Mouse (Mus musculus): Measurements from ENCODE around the gene Fbxw5. TPM values are rescaled to one million over a fixed set of nuclear protein-coding genes. Genes with fewer than 3 reads are reported as not detected.
"Not testable (repeated sequence)": the region's sequence is repeated elsewhere in the genome, so short reads cannot be mapped to it uniquely, and the experiment has no call there.

The Fbxw5 gene
- polyA plus RNA-seq, 1 experiment from 2014 or later = 151 TPM

- 93% methylated on average over 10 of the region's 10 CpGs for WGBS
Measured at GRCm38 (mm10) chr2:25541644-25542367, 41.3 kb downstream of the Fbxw5 start.

DNA sequence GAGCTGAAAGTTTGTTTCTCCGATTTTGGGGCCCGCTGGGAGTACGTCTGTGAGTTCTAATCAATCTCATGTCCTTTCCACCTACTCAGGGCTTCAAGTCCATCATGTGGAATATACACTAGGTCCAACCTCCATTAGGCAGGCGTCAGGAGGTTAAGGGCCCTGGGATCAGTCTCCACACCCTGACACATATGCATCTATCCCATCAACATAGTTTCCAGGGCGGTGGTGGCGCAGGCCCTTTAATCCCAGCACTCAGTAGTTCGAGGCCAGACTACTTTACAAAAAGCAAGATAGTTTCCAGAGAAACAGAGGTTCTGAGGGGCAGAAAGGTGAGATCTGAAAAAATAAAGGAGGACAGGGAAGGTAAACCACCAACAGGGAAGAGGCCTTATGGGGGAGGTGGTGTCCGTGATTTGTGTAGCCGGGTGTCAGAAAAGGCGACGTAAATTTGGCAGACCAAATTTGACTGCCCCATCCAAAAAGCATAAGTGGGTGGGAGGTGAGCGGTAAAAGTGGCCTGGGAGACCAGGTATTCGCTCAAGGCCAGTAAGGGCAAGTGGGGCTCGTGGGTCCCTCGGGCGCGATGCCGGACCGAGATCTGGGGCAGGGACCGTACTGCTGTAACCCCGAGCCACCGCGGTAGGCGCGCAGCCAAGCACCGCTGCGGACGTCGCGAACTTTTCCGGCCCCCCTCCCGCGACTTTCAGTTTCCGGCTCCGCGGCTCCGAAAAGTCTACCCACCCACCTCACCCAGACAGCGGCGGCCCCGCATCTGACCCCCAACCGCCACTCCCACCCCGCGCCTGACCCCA, 45.7 kb downstream of the Fbxw5 start:
- Histone ChIP-seq H3K4me2 (peak overlapping the region; percentile 70), H3K9ac (peak overlapping the region; percentile 49), H3K4me1 (peaks cover 11% of the 10 kb centered on the region), H3K27ac (0 out of 2 replicates have a peak overlapping the region, but pooled peaks have one; percentile 59), H3K9me3 (no peaks in the 10 kb centered on the region), H3K27me3 (replicated peaks) (no peaks in the 10 kb centered on the region), H3K4me3 (peak overlapping the region; percentile 67), H3K36me3 (replicated peaks) (no peaks in the 10 kb centered on the region)
- peak; percentile 72 for ATAC-seq (replicated peaks)
- WGBS = 7% methylated on average over 43 of the region's 43 CpGs

More at GRCm38 (mm10) chr2:25541644-25542367, 41.3 kb downstream of the Fbxw5 start:
- no peaks in the 10 kb centered on the region for H3K27me3 ChIP-seq (replicated peaks)
- no peak overlapping the region for H3K4me3 ChIP-seq
- 0 out of 2 replicates have a peak, but pooled peaks cover 3% of the 10 kb centered on the region for H3K36me3 ChIP-seq (replicated peaks)
- H3K4me2 ChIP-seq = no peak overlapping the region
- no peak overlapping the region for H3K9ac ChIP-seq
- no peak overlapping the region for H3K27ac ChIP-seq
- ATAC-seq (replicated peaks) = no peak
- H3K4me1 ChIP-seq = peaks cover 7% of the 10 kb centered on the region
- H3K9me3 ChIP-seq = no peaks in the 10 kb centered on the region

DNA sequence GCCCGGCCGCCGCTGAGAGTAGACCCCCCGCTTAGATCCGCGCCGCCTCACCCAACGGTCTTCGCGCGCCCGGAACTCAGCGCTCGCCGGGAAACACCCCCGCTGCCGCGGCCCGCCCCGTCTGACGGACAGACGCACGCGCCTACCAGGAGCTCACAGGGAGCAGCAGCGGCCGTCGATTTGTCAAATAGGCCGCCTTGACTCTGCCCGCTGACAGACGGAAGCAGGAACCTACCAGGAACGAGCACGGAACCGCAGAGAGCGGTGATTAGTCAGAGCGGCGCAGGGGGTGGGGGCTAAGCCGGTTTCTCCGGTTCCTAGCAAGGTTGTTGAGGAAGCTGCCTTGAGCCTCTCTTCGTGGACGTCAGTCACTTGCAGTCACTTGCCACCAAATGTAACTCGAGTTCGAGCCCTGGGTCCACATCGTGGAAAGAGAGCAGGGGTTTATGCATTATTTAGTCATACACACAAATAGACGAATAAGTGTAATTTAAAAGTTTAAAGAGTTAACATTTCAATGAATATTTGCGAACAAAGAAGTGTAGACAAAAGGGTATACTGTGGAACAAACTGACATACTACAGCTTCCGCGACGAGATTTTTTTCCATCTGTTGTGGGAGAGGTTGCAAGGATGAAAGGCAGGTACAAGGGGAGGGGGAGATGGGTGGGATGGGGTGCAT, 46.4 kb downstream of the Fbxw5 start, which contains the start of gene Traf2:
Gene Traf2, minus strand, starts transcription at position 130 of the 681 bp plus-strand sequence.
- Histone ChIP-seq H3K9me3 (no peaks in the 10 kb centered on the region), H3K27me3 (replicated peaks) (no peaks in the 10 kb centered on the region), H3K4me2 (peak within 1 kb of the TSS; percentile 70), H3K9ac (peak within 1 kb of the TSS; percentile 49), H3K4me3 (peak within 1 kb of the TSS; percentile 67), H3K4me1 (peaks cover 11% of the 10 kb centered on the region), H3K27ac (0 out of 2 replicates have a peak within 1 kb of the TSS, but pooled peaks have one; percentile 59), H3K36me3 (replicated peaks) (no peaks in the 10 kb centered on the region)
- ATAC-seq (replicated peaks) = peak; percentile 100
- 2% methylated on average over 48 of the region's 48 CpGs for WGBS

DNA sequence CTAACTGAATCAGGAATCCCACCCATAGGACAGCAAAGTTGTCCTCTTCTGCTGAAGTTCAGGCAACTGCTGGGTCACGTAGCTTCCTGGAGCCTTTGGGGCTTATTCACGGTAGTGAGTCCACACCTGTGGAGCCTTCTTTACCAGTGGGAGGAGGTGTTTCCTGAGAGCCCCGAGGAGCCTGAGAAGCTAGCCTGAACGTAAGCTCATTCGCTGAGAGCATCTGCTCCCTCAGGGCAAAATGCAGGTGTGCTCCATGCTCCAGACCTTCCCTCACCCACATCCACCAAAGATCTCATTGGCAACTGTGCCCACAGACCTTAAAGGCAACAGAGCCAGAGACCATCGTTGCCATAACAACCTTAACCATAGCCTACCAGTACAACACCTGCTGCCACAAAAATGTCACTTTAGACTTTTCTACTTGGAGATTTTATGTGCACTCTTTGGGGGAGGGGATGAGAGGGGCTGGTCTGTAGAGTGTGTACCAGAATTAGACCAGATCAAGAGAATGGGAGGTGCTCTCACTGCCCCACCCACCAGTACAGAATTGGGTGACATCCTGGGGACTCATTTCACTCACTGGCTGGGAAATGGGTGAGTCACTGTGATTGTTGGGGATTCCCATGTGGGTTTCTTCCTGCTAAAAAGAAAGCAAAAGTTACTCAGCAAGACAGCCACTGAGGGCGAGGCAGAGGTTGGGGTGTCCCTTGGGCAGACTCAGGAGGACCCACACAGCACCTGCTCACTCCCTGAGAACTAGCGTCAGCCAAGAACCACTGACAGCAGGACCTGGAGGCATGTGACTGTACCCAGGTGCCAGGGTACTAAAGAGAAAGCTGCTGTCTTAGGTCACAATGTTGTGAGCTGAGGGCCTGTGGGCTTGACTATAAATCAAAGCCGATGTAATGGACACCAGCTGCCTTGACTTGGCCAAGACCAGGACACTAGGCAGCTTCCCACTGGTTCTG, 48.8 kb downstream of the Fbxw5 start:
- WGBS = 82% methylated on average over 9 of the region's 9 CpGs
- H3K4me3 ChIP-seq = no peak overlapping the region
- H3K4me1 ChIP-seq = peaks cover 11% of the 10 kb centered on the region
- H3K27ac ChIP-seq = no peak overlapping the region
- ATAC-seq (replicated peaks) = no peak
- H3K9ac ChIP-seq = no peak overlapping the region
- no peaks in the 10 kb centered on the region for H3K9me3 ChIP-seq
- no peaks in the 10 kb centered on the region for H3K36me3 ChIP-seq (replicated peaks)
- H3K27me3 ChIP-seq (replicated peaks) = no peaks in the 10 kb centered on the region
- H3K4me2 ChIP-seq = no peak overlapping the region

GRCm38 (mm10) chr2:25551186-25551585, 50.6 kb downstream of the Fbxw5 start:
- WGBS = 40% methylated on average over 5 of the region's 5 CpGs
- H3K4me2 ChIP-seq = no peak overlapping the region
- no peak for ATAC-seq (replicated peaks)
- peaks cover 5% of the 10 kb centered on the region for H3K4me1 ChIP-seq
- H3K27ac ChIP-seq = no peak overlapping the region
- no peaks in the 10 kb centered on the region for H3K9me3 ChIP-seq
- no peaks in the 10 kb centered on the region for H3K27me3 ChIP-seq (replicated peaks)
- H3K36me3 ChIP-seq (replicated peaks) = no peaks in the 10 kb centered on the region
- H3K9ac ChIP-seq = no peak overlapping the region
- no peak overlapping the region for H3K4me3 ChIP-seq

DNA sequence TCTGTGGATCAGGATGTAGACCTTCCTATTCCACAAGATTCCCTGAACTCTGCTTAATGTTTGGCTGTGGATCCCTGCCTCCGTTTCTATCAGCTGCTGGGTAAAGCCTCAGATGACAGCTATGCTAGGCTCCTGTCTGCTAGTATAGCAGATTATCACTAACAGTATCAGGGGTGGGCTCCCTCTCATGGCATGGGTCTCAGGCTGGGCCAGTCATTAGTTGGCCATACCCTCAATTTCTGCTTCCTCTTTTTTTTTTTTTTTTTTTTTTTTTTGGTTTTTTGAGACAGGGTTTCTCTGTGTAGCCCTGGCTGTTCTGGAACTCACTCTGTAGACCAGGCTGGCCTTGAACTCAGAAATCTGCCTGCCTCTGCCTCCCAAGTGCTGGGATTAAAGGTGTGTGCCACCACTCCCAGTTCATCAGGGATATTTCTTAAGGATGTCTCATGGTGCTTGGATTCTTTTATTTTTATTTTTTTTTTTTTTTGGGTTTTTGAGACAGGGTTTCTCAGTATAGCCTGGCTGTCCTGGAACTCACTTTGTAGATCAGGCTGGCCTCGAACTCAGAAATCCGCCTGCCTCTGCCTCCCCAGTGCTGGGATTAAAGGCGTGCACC, 52.7 kb downstream of the Fbxw5 start:
- H3K36me3 ChIP-seq (replicated peaks); H3K4me3 ChIP-seq; H3K9ac ChIP-seq; H3K4me2 ChIP-seq; ATAC-seq (replicated peaks); H3K27ac ChIP-seq; H3K27me3 ChIP-seq (replicated peaks); H3K9me3 ChIP-seq: not testable (repeated sequence)
- peaks cover 12% of the 10 kb centered on the region for H3K4me1 ChIP-seq
- WGBS = 88% methylated on average over 4 of the region's 4 CpGs

Other genes starting within 250 kb of the Fbxw5 start
- gene Tmem203, start 245.3 kb upstream of the Fbxw5 start, polyA plus RNA-seq (2015; fragmentation: Nextera tagmentation; extraction: Ambion mirVana) = 13.8 and 15.4 TPM in 2 replicates
- gene Tprn, start 238.1 kb upstream of the Fbxw5 start, polyA plus RNA-seq (2015; fragmentation: Nextera tagmentation; extraction: Ambion mirVana) = 16.7 and 16.9 TPM in 2 replicates
- gene Ssna1, start 228.3 kb upstream of the Fbxw5 start, polyA plus RNA-seq (2015; fragmentation: Nextera tagmentation; extraction: Ambion mirVana) = 186 and 197 TPM in 2 replicates
- gene Anapc2, start 228.3 kb upstream of the Fbxw5 start, polyA plus RNA-seq (2015; fragmentation: Nextera tagmentation; extraction: Ambion mirVana) = 153 and 157 TPM in 2 replicates
- gene Tmem210, start 212.6 kb upstream of the Fbxw5 start, polyA plus RNA-seq (2015; fragmentation: Nextera tagmentation; extraction: Ambion mirVana) = not detected in 2 replicates
- gene Lrrc26, start 210.8 kb upstream of the Fbxw5 start, polyA plus RNA-seq (2015; fragmentation: Nextera tagmentation; extraction: Ambion mirVana) = 0.14 and 0.23 TPM in 2 replicates
- gene Grin1, start 181.6 kb upstream of the Fbxw5 start, polyA plus RNA-seq (2015; fragmentation: Nextera tagmentation; extraction: Ambion mirVana) = 49.1 and 51.5 TPM in 2 replicates
- 44.3 and 50.3 TPM in 2 replicates for gene Man1b1, start 168.4 kb upstream of the Fbxw5 start, polyA plus RNA-seq (2015; fragmentation: Nextera tagmentation; extraction: Ambion mirVana)
- 23.8 and 25.8 TPM in 2 replicates for gene Dpp7, start 144.4 kb upstream of the Fbxw5 start, polyA plus RNA-seq (2015; fragmentation: Nextera tagmentation; extraction: Ambion mirVana)
- 5.6 and 5.9 TPM in 2 replicates for gene Uap1l1, start 135.1 kb upstream of the Fbxw5 start, polyA plus RNA-seq (2015; fragmentation: Nextera tagmentation; extraction: Ambion mirVana)
- 11.1 and 14.7 TPM in 2 replicates for gene Sapcd2, start 128.4 kb upstream of the Fbxw5 start, polyA plus RNA-seq (2015; fragmentation: Nextera tagmentation; extraction: Ambion mirVana)
- 2.7 and 3.3 TPM in 2 replicates for gene Entpd2, start 104.9 kb upstream of the Fbxw5 start, polyA plus RNA-seq (2015; fragmentation: Nextera tagmentation; extraction: Ambion mirVana)
- gene Npdc1, start 101.4 kb upstream of the Fbxw5 start, polyA plus RNA-seq (2015; fragmentation: Nextera tagmentation; extraction: Ambion mirVana) = 498 and 520 TPM in 2 replicates
- 0.17 and 0.41 TPM in 2 replicates for gene Fut7, start 77.5 kb upstream of the Fbxw5 start, polyA plus RNA-seq (2015; fragmentation: Nextera tagmentation; extraction: Ambion mirVana)
- 16.4 and 17.6 TPM in 2 replicates for gene Abca2, start 72.0 kb upstream of the Fbxw5 start, polyA plus RNA-seq (2015; fragmentation: Nextera tagmentation; extraction: Ambion mirVana)
- 3.3 and 3.9 TPM in 2 replicates for gene Clic3, start 43.9 kb upstream of the Fbxw5 start, polyA plus RNA-seq (2015; fragmentation: Nextera tagmentation; extraction: Ambion mirVana)
- 119 and 128 TPM in 2 replicates for gene Paxx, start 39.7 kb upstream of the Fbxw5 start, polyA plus RNA-seq (2015; fragmentation: Nextera tagmentation; extraction: Ambion mirVana)
- 822 and 843 TPM in 2 replicates for gene Ptgds, start 30.7 kb upstream of the Fbxw5 start, polyA plus RNA-seq (2015; fragmentation: Nextera tagmentation; extraction: Ambion mirVana)
- gene Lcn12, start 6.8 kb upstream of the Fbxw5 start, polyA plus RNA-seq (2015; fragmentation: Nextera tagmentation; extraction: Ambion mirVana) = not detected in 2 replicates
- gene C8g, start 969 bp downstream of the Fbxw5 start, polyA plus RNA-seq (2015; fragmentation: Nextera tagmentation; extraction: Ambion mirVana) = 6.4 and 7.4 TPM in 2 replicates
- 18.9 and 21.2 TPM in 2 replicates for gene Traf2, start 46.2 kb downstream of the Fbxw5 start, polyA plus RNA-seq (2015; fragmentation: Nextera tagmentation; extraction: Ambion mirVana)
- 352 and 378 TPM in 2 replicates for gene Edf1, start 57.1 kb downstream of the Fbxw5 start, polyA plus RNA-seq (2015; fragmentation: Nextera tagmentation; extraction: Ambion mirVana)
- 4.7 and 4.8 TPM in 2 replicates for gene Mamdc4, start 74.1 kb downstream of the Fbxw5 start, polyA plus RNA-seq (2015; fragmentation: Nextera tagmentation; extraction: Ambion mirVana)
- gene Phpt1, start 74.5 kb downstream of the Fbxw5 start, polyA plus RNA-seq (2015; fragmentation: Nextera tagmentation; extraction: Ambion mirVana) = 155 and 162 TPM in 2 replicates
- gene Ajm1, start 81.0 kb downstream of the Fbxw5 start, polyA plus RNA-seq (2015; fragmentation: Nextera tagmentation; extraction: Ambion mirVana) = 13.8 and 14.1 TPM in 2 replicates
- gene Rabl6, start 107.8 kb downstream of the Fbxw5 start, polyA plus RNA-seq (2015; fragmentation: Nextera tagmentation; extraction: Ambion mirVana) = 71.3 and 75.7 TPM in 2 replicates
- 0.18 and 0.28 TPM in 2 replicates for gene Ccdc183, start 116.9 kb downstream of the Fbxw5 start, polyA plus RNA-seq (2015; fragmentation: Nextera tagmentation; extraction: Ambion mirVana)
- gene Tmem141, start 121.3 kb downstream of the Fbxw5 start, polyA plus RNA-seq (2015; fragmentation: Nextera tagmentation; extraction: Ambion mirVana) = 55.4 and 56.4 TPM in 2 replicates
- gene Fcna, start 127.3 kb downstream of the Fbxw5 start, polyA plus RNA-seq (2015; fragmentation: Nextera tagmentation; extraction: Ambion mirVana) = 3.5 and 4.6 TPM in 2 replicates
- gene Lcn8, start 152.4 kb downstream of the Fbxw5 start, polyA plus RNA-seq (2015; fragmentation: Nextera tagmentation; extraction: Ambion mirVana) = not detected in 2 replicates
- gene Lcn5, start 157.2 kb downstream of the Fbxw5 start, polyA plus RNA-seq (2015; fragmentation: Nextera tagmentation; extraction: Ambion mirVana) = not detected in 2 replicates
- not detected in 2 replicates for gene Lcn6, start 176.0 kb downstream of the Fbxw5 start, polyA plus RNA-seq (2015; fragmentation: Nextera tagmentation; extraction: Ambion mirVana)
- gene Lcn10, start 182.0 kb downstream of the Fbxw5 start, polyA plus RNA-seq (2015; fragmentation: Nextera tagmentation; extraction: Ambion mirVana) = not detected in 2 replicates
- gene Obp2a, start 199.3 kb downstream of the Fbxw5 start, polyA plus RNA-seq (2015; fragmentation: Nextera tagmentation; extraction: Ambion mirVana) = not detected in 2 replicates
- gene Bmyc, start 206.0 kb downstream of the Fbxw5 start, polyA plus RNA-seq (2015; fragmentation: Nextera tagmentation; extraction: Ambion mirVana) = 139 and 143 TPM in 2 replicates
- not detected in 2 replicates for gene Obp2b, start 236.3 kb downstream of the Fbxw5 start, polyA plus RNA-seq (2015; fragmentation: Nextera tagmentation; extraction: Ambion mirVana)